Mouse (Mus musculus) heart, postnatal 0 days (tissue): Measurements from ENCODE around the gene Antxr2.

Experiments
- CTCF ChIP-seq: IDR thresholded peaks from 2 replicates; pipeline ENCODE4 v1.5.1; 2016; ENCODE audit warnings: antibody characterized with exemption, control low read depth, low read depth
- EP300 ChIP-seq: IDR thresholded peaks from 2 replicates; pipeline ENCODE4 v1.6.1; 2016; ENCODE audit warnings: antibody characterized with exemption, low read depth

DNA sequence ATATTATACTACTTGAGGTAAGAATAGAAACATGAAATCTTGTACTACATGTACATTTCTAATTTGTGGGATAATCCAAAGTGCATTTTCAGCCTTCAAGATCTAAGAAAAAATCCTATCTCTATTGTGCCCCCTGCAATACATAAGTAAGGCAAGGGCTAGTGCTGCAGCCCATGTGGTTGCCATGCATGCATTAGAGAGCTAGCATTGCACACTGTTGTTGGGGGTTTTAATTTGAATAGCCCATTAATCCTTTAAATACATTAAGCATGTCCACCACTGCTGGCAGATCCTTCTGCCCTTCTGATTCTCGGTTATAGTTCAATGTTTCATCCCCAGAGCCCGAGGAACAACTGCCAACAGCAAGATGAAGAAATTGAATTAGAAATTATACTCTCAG, 116.0 kb downstream of the Antxr2 start:
- no peak for TF ChIP-seq CTCF
- no peak for TF ChIP-seq EP300
